Mouse (Mus musculus): Measurements from ENCODE around the gene Aldh1a2.

Aldh1a2 gene

GRCm38 (mm10) chr9:71340116-71340515 lies 124.5 kb downstream of the Aldh1a2 start:
- in situ Hi-C loops (cut with MboI; ENCODE audit: unreplicated experiment in 2 of 2), result no loop called here
